Mouse (Mus musculus) testis, adult 2 months (tissue): ENCODE measurements around the gene Il18r1. TPM values are rescaled to one million over a fixed set of nuclear protein-coding genes. Genes with fewer than 3 reads are reported as not detected.

Experiments
- H3K27ac ChIP-seq: fragments of 200-500 bp; 2 replicates; pipeline ENCODE4 v1.5.1; 2012; ENCODE audit warnings: low read depth, low read length; ENCODE audit not compliant: control insufficient read depth, insufficient read depth
- H3K27me3 ChIP-seq: fragments of 200-500 bp; 2 replicates; pipeline ENCODE4 v1.6.1; 2012; ENCODE audit warnings: mild to moderate bottlenecking, low read length, moderate library complexity; ENCODE audit not compliant: control insufficient read depth, insufficient read depth
- H3K36me3 ChIP-seq: fragments of 200-500 bp; 2 replicates; pipeline ENCODE4 v1.6.1; 2012; ENCODE audit warnings: mild to moderate bottlenecking, low read length; ENCODE audit not compliant: control insufficient read depth, insufficient read depth
- H3K4me1 ChIP-seq: fragments of 200-500 bp; 2 replicates; pipeline ENCODE4 v1.6.1; 2012; ENCODE audit warnings: low read length; ENCODE audit not compliant: control insufficient read depth, insufficient read depth
- H3K4me3 ChIP-seq: fragments of 200-500 bp; 2 replicates; pipeline ENCODE4 v1.5.1; 2012; ENCODE audit warnings: low read depth, mild to moderate bottlenecking, low read length, moderate library complexity, mixed read lengths; ENCODE audit not compliant: control insufficient read depth
- CTCF ChIP-seq: fragments of 200-500 bp; IDR thresholded peaks from 2 replicates; pipeline ENCODE4 v1.5.1; 2012; ENCODE audit warnings: low read depth, mild to moderate bottlenecking, inconsistent platforms, low read length, moderate library complexity; ENCODE audit not compliant: control insufficient read depth, insufficient read depth, insufficient replicate concordance
- POLR2A ChIP-seq: fragments of 200-500 bp; IDR thresholded peaks from 2 replicates; pipeline ENCODE4 v1.6.1; 2012; ENCODE audit warnings: low read depth, mild to moderate bottlenecking, inconsistent platforms, low read length, moderate library complexity; ENCODE audit not compliant: control insufficient read depth
- polyA plus RNA-seq: library from polyadenylated mRNA; depleted of rRNA; stranded (reverse); fragments of >200 nt; gene quantifications from 2 replicates; pipeline ENCODE4 v1.2.3, GENCODE M21; 2012; rRNA removed

Gene Il18r1
- 0.12 and 0.13 TPM in 2 replicates for polyA plus RNA-seq

GRCm38 (mm10) chr1:40465477-40466430, at the start of gene Il18r1:
TSS of gene Il18r1 (plus strand) at chr1:40465552.
- Histone ChIP-seq H3K27ac (no peak within 1 kb of the TSS), H3K36me3 (no peaks in the 10 kb centered on the region), H3K27me3 (no peaks in the 10 kb centered on the region), H3K4me1 (peaks cover 2% of the 10 kb centered on the region; the same call in 1 of the 2 replicates), H3K4me3 (no peak within 1 kb of the TSS)
- TF ChIP-seq CTCF: no peak
- no peak for TF ChIP-seq POLR2A

DNA sequence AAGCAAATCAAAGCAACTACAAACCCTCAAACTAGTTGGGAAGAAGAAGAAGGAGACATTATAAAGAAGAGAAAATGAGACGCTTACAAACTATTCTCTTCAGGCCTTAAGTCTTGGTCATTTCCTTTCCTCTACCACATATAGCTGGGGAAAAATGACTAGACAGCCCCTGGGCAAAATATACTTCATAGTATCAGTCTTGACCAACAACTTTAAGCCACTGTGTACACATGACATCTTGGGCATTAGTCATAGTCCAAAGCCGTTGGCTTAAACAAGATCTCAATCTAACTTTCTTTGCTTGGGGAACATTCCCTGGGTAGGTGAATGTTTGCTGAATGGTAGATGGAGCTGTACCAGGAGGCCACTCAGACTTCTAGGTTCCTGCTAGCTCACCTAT, 48.3 kb upstream of the Il18r1 start:
- Histone ChIP-seq H3K36me3 (no peaks in the 10 kb centered on the region), H3K27me3 (no peaks in the 10 kb centered on the region), H3K27ac (no peak overlapping the region), H3K4me3 (no peak overlapping the region), H3K4me1 (no peaks in the 10 kb centered on the region)
- TF ChIP-seq CTCF (no peak), POLR2A (no peak)

DNA sequence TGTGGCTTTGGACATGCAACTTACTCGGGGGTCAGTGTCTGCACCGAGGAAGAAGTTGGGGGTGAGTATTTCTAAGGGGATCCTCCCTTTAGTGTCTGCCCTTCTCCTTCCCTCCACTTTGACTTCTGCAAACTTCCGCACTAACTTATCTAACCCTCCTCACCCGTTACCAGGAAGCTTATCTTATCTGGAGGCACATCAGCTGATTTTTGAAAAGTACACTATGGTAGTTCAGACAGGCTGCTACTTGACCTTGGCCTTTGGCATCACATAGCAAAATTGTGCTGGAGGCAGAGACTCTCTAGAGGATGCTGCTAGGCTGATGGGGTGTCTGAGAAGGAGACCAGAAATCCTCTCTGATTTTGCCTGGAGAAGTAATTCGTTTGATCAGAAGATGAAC, 46.8 kb upstream of the Il18r1 start:
- Histone ChIP-seq H3K36me3 (no peaks in the 10 kb centered on the region), H3K4me1 (no peaks in the 10 kb centered on the region), H3K27me3 (no peaks in the 10 kb centered on the region), H3K4me3 (no peak overlapping the region), H3K27ac (no peak overlapping the region)
- TF ChIP-seq CTCF (no peak), POLR2A (no peak)

GRCm38 (mm10) chr1:40423892-40424291, 41.5 kb upstream of the Il18r1 start:
- TF ChIP-seq CTCF (no peak), POLR2A (no peak)
- no peaks in the 10 kb centered on the region for H3K4me1 ChIP-seq
- no peaks in the 10 kb centered on the region for H3K36me3 ChIP-seq
- no peak overlapping the region for H3K4me3 ChIP-seq
- no peak overlapping the region for H3K27ac ChIP-seq
- H3K27me3 ChIP-seq: no peaks in the 10 kb centered on the region

DNA sequence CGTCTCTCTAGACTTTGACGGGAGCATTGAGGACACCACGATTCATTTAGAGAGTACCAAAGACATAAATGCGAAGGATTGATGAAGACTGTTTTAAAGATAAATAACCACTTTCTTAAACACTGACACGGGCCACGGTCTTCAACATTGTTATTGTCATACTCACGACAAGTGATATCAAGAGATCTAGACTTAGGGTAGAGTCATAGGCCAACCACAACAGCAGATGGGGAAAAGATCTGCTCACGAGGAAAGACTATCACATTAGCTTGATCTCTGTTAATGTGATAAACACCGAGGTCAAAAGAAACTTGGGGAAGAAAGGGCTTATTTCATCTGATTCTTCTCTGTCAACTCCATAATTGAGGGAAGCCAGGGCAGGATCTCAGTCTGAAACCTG, 38.1 kb upstream of the Il18r1 start:
- Histone ChIP-seq H3K4me3 (no peak overlapping the region), H3K4me1 (no peaks in the 10 kb centered on the region), H3K27ac (no peak overlapping the region), H3K27me3 (no peaks in the 10 kb centered on the region), H3K36me3 (no peaks in the 10 kb centered on the region)
- no peak for TF ChIP-seq CTCF
- TF ChIP-seq POLR2A: no peak

DNA sequence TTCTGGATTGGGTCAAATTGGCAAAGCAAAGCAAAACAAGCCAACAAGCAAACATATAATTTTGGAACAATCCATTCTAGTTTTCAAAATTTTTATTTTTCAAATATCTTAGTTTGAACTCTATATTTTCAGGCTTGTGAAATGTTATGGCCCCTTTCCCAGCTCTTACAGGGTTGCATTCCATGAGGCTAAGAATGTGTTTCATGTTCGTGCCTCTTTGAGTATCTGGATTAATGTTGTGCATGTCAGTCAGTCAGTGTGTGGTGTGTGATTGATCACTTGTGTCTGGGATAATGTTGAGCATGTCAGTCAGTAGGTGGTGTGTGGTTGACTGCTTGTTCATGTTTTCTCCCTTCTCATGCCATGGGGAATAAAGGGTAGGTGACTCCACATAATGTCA, 37.5 kb upstream of the Il18r1 start:
- TF ChIP-seq CTCF (no peak), POLR2A (no peak)
- Histone ChIP-seq H3K27ac (no peak overlapping the region), H3K27me3 (no peaks in the 10 kb centered on the region), H3K36me3 (no peaks in the 10 kb centered on the region), H3K4me3 (no peak overlapping the region), H3K4me1 (no peaks in the 10 kb centered on the region)

- Histone ChIP-seq H3K27ac (no peak within 1 kb of the TSS), H3K36me3 (no peaks in the 10 kb centered on the region), H3K4me3 (no peak within 1 kb of the TSS), H3K4me1 (no peaks in the 10 kb centered on the region), H3K27me3 (no peaks in the 10 kb centered on the region)
- no peak for TF ChIP-seq CTCF
- TF ChIP-seq POLR2A: no peak
Measured at GRCm38 (mm10) chr1:40428910-40429675, 36.3 kb upstream of the Il18r1 start, which contains the start of gene Il1rl1. TSS of gene Il1rl1 (plus strand) at chr1:40429570.
